Mouse (Mus musculus) heart, postnatal 0 days (tissue): Measurements from ENCODE around the gene Enox1. TPM values are rescaled to one million over a fixed set of nuclear protein-coding genes. Genes with fewer than 3 reads are reported as not detected.

ENCODE experiments used
- ATAC-seq: fragments of 200-750 bp; cut with Nextera tagmentation; 2 replicates; pipeline ENCODE4 v1.8.0; 2017; ENCODE audit warnings: low read depth, moderate number of reproducible peaks, moderate library complexity; ENCODE audit not compliant: insufficient read depth
- DNase-seq: peaks from one replicate; pipeline ENCODE4 v3.0.0-alpha.2; 2016; ENCODE audit warnings: low spot score
- H3K27ac ChIP-seq: fragments of 300-500 bp; sonication (generic); 2 replicates; pipeline ENCODE4 v1.5.1; 2014; ENCODE audit warnings: low read depth, mild to moderate bottlenecking
- H3K27me3 ChIP-seq: fragments of 300-500 bp; sonication (generic); 2 replicates; pipeline ENCODE4 v1.6.1; 2014; ENCODE audit warnings: low read length, mixed read lengths; ENCODE audit not compliant: control insufficient read depth, insufficient read depth
- H3K36me3 ChIP-seq: fragments of 300-500 bp; sonication (generic); replicated peaks from 2 replicates; pipeline ENCODE4 v1.6.1; 2014; ENCODE audit warnings: low read length, mixed read lengths; ENCODE audit not compliant: control insufficient read depth, insufficient read depth
- H3K4me1 ChIP-seq: fragments of 300-500 bp; sonication (generic); 2 replicates; pipeline ENCODE4 v1.6.1; 2014; ENCODE audit warnings: antibody characterized with exemption; ENCODE audit not compliant: control insufficient read depth, insufficient read depth
- H3K4me2 ChIP-seq: fragments of 300-500 bp; sonication (generic); 2 replicates; pipeline ENCODE4 v1.6.1; 2014; ENCODE audit warnings: low read depth, mild to moderate bottlenecking, low read length, moderate library complexity
- H3K4me3 ChIP-seq: fragments of 300-500 bp; sonication (generic); 2 replicates; pipeline ENCODE4 v1.5.1; 2014; ENCODE audit warnings: low read depth, low read length
- H3K9ac ChIP-seq: fragments of 300-500 bp; sonication (generic); replicated peaks from 2 replicates; pipeline ENCODE4 v1.6.1; 2014; ENCODE audit warnings: low read depth, low read length, mixed read lengths
- H3K9me3 ChIP-seq: fragments of 300-500 bp; sonication (generic); replicated peaks from 2 replicates; pipeline ENCODE4 v1.6.1; 2016; ENCODE audit warnings: low read length; ENCODE audit not compliant: control insufficient read depth
- CTCF ChIP-seq: IDR thresholded peaks from 2 replicates; pipeline ENCODE4 v1.5.1; 2016; ENCODE audit warnings: antibody characterized with exemption, control low read depth, low read depth
- EP300 ChIP-seq: IDR thresholded peaks from 2 replicates; pipeline ENCODE4 v1.6.1; 2016; ENCODE audit warnings: antibody characterized with exemption, low read depth
- polyA plus RNA-seq: library from polyadenylated mRNA; unstranded; fragments of >200 nt; fragmentation: Nextera tagmentation; extraction: Ambion mirVana; gene quantifications from 2 replicates; pipeline ENCODE4 v1.2.1, GENCODE M21; 2015
- total RNA-seq: library from RNA; depleted of rRNA; stranded (reverse); fragments of >200 nt; gene quantifications from 2 replicates; pipeline ENCODE4 v1.2.3, GENCODE M21; 2014; ENCODE audit warnings: low replicate concordance; rRNA removed

The Enox1 gene
- total and polyA plus RNA-seq, 2 experiments from 2014 or later: 0.83 to 2.6 TPM

DNA sequence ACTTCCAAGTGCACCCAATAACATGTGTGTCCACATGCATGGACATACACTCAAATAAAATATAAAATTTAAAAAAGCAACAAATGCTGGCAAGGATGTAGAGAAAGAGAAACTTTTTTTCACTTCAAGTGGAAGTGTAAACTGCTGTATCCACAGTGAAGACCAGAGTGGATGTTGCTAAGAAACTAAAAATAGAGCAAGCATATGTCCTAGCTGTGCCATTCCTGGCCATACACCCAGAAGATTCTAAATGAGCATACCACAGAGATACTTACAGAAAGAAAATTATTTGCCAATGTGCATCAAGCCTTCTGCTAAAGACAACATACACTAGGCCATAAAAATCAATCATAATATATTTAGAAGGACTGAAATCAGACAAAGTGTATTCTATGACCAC is 592.4 kb downstream of the Enox1 start:
- Histone ChIP-seq H3K9ac (no peak overlapping the region), H3K9me3 (peaks cover 16% of the 10 kb centered on the region; the same call in 1 of the 2 replicates), H3K27me3 (no peaks in the 10 kb centered on the region), H3K4me1 (no peaks in the 10 kb centered on the region), H3K36me3 (no peaks in the 10 kb centered on the region), H3K27ac (no peak overlapping the region), H3K4me3 (no peak overlapping the region), H3K4me2 (no peak overlapping the region)
- no peak for TF ChIP-seq EP300
- TF ChIP-seq CTCF: no peak
- DNase-seq (no peak), ATAC-seq (no peak)

Other genes starting within 250 kb of the Enox1 start
- 1.6 and 3.1 TPM in 2 replicates for gene Ccdc122, start 120.0 kb upstream of the Enox1 start, total RNA-seq
- 1.7 and 2.0 TPM in 2 replicates for gene Ccdc122, start 120.0 kb upstream of the Enox1 start, polyA plus RNA-seq
- gene Lacc1, start 119.9 kb upstream of the Enox1 start, total RNA-seq: 0.50 and 0.81 TPM in 2 replicates
- 1.6 TPM in 2 replicates for gene Lacc1, start 119.9 kb upstream of the Enox1 start, polyA plus RNA-seq